Mouse (Mus musculus) heart, embryonic 16.5 days (tissue): ENCODE data around the gene Dydc2. TPM values are rescaled to one million over a fixed set of nuclear protein-coding genes. Genes with fewer than 3 reads are reported as not detected.
A peak's percentile ranks its signal among the peaks of the same experiment; 100 is the strongest.

Source experiments
- ATAC-seq: fragments of 200-750 bp; cut with Nextera tagmentation; replicated peaks from 2 replicates; pipeline ENCODE4 v1.8.0; 2017; ENCODE audit warnings: moderate number of reproducible peaks; ENCODE audit not compliant: insufficient read depth, low FRiP score; ENCODE audit errors: extremely low read depth
- H3K27ac ChIP-seq: fragments of 300-500 bp; sonication (generic); 2 replicates; pipeline ENCODE4 v1.5.1; 2014; ENCODE audit warnings: mild to moderate bottlenecking, low read length, control low read depth, moderate library complexity
- H3K27me3 ChIP-seq: fragments of 300-500 bp; sonication (generic); 2 replicates; pipeline ENCODE4 v1.6.1; 2014; ENCODE audit warnings: low read length, mixed read lengths; ENCODE audit not compliant: control insufficient read depth, insufficient read depth
- H3K36me3 ChIP-seq: fragments of 300-500 bp; sonication (generic); 2 replicates; pipeline ENCODE4 v1.6.1; 2014; ENCODE audit not compliant: control insufficient read depth, insufficient read depth
- H3K4me1 ChIP-seq: fragments of 300-500 bp; sonication (generic); 2 replicates; pipeline ENCODE4 v1.6.1; 2014; ENCODE audit warnings: low read length, mixed read lengths; ENCODE audit not compliant: control insufficient read depth, insufficient read depth
- H3K4me2 ChIP-seq: fragments of 300-500 bp; sonication (generic); 2 replicates; pipeline ENCODE4 v1.6.1; 2014; ENCODE audit warnings: low read depth, mild to moderate bottlenecking, control low read depth, low read length
- H3K4me3 ChIP-seq: fragments of 300-500 bp; sonication (generic); 2 replicates; pipeline ENCODE4 v1.5.1; 2014; ENCODE audit warnings: mild to moderate bottlenecking, control low read depth, low read length
- H3K9ac ChIP-seq: fragments of 300-500 bp; sonication (generic); 2 replicates; pipeline ENCODE4 v1.6.1; 2014; ENCODE audit warnings: low read length, control low read depth
- H3K9me3 ChIP-seq: fragments of 300-500 bp; sonication (generic); replicated peaks from 2 replicates; pipeline ENCODE4 v1.6.1; 2016; ENCODE audit warnings: low read length; ENCODE audit not compliant: control insufficient read depth
- WGBS: fragments of 180-500 bp; shearing (Covaris S2); extraction: QIAGEN DNeasy Blood & Tissue Kit; methylation state at CpG from one replicate; pipeline ENCODE4 v1.1.7; 2014; 5-methylcytosine and 5-hydroxymethylcytosine counted together
- polyA plus RNA-seq: library from polyadenylated mRNA; unstranded; fragments of >200 nt; fragmentation: Nextera tagmentation; extraction: Ambion mirVana; gene quantifications from 2 replicates; pipeline ENCODE4 v1.2.1, GENCODE M21; 2015

The Dydc2 gene
- 0.17 TPM in 1 of 2 replicates, not detected in the other for polyA plus RNA-seq

DNA sequence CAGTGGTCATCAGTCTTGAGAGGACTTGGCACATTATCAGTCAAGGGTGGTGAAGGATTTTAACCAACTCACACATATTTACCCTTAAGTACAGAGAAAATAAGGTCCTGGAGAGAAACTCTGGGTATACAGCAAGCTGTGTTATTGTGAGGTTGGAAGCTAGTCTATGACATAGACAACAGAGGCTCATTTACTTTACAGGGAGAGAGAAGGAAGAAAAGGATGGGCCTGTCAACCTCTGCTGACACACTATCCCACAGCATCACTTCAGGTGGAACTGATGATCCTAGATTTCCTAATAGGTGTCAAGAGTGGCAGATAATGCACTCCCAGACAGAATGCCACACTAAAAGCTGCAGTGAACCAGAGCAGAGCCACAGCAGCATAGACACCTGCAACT lies at the start of gene Dydc2:
Gene Dydc2 (minus strand): TSS at position 101 of the 400 bp plus-strand sequence.
- Histone ChIP-seq H3K9me3 (no peaks in the 10 kb centered on the region), H3K9ac (no peak within 1 kb of the TSS), H3K27ac (no peak within 1 kb of the TSS), H3K4me2 (no peak within 1 kb of the TSS), H3K27me3 (no peaks in the 10 kb centered on the region), H3K4me1 (peaks cover 5% of the 10 kb centered on the region; the same call in 1 of the 2 replicates), H3K36me3 (no peaks in the 10 kb centered on the region), H3K4me3 (no peak within 1 kb of the TSS)
- no peak for ATAC-seq

DNA sequence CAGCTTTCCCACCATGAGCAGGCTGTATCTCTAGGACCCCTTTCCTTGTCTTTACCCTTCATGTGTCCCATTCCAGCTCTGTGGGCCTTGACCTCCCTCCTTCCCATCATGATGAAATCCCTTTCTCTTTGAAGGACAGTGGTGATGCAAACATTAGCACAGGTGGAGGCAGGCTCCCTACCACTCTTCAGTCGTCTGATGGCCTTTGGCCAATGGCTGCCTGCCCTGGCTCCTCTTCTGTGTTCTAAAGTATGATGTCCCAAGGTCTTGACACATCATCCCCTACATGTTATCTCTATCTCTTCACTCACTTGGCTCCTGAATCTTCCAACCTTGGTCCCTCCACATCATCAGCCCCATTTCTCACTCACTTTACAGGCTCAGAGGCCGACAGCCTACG lies 47.3 kb upstream of the Dydc2 start:
- Histone ChIP-seq H3K9ac (no peak overlapping the region), H3K27ac (no peak overlapping the region), H3K4me2 (no peak overlapping the region), H3K27me3 (no peaks in the 10 kb centered on the region), H3K9me3 (no peaks in the 10 kb centered on the region), H3K4me3 (no peak overlapping the region), H3K4me1 (peaks cover 8% of the 10 kb centered on the region), H3K36me3 (no peaks in the 10 kb centered on the region)
- 72% methylated on average over 3 of the region's 3 CpGs for WGBS
- no peak for ATAC-seq

DNA sequence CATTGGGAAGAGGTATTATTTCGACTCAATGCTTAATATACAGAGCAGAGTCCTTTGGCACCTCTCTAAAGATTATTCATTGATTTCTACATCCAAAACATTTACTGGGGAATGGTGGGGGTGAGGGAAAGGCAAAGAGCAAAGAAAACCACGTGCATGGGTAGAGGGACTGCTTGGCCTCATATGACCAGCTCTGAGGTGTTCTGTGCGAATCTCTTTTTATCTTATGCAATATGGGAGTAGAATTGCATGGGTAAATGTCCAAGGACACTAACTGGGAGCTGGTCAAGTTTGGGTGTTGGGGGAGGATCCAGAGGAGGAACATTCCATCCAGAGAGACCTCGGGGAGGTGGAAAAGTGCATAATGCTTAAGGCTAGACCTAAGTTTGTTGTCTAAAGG lies 43.9 kb upstream of the Dydc2 start:
- Histone ChIP-seq H3K9me3 (no peaks in the 10 kb centered on the region), H3K4me2 (no peak overlapping the region), H3K27ac (no peak overlapping the region), H3K4me1 (peaks cover 5% of the 10 kb centered on the region), H3K36me3 (no peaks in the 10 kb centered on the region), H3K27me3 (no peaks in the 10 kb centered on the region), H3K9ac (no peak overlapping the region), H3K4me3 (no peak overlapping the region)
- 67% methylated on average over 4 of the region's 4 CpGs for WGBS
- no peak for ATAC-seq

DNA sequence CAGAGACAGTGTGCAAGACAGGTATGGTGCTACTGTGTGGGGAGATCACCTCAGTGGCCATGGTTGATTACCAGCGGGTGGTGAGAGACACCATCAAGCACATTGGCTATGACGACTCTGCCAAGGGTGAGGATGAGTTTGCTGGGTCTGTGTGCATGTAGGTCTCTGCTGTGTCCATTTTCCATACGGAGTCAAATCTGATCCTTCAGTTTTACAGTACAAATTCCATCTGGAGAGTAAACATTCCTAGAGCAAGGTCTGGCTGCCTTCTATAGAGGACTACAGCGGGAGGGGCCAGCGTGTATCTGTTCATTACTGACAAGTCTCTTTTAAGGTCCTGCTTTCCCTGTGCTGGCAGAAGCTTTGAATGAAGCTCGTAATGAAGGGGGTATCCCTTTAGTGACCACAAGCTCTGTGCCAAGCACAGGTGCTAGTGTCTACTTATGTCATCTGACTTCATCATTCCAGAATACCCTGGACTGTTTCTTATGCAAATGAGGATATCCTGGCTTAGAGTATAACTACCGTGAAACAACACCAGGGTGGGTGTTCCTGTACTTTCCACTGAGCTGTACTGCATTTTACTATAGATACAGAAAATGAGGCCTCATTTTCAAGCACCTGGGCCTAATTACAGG lies 42.1 kb upstream of the Dydc2 start:
- Histone ChIP-seq H3K4me3 (no peak overlapping the region), H3K9me3 (no peaks in the 10 kb centered on the region), H3K36me3 (no peaks in the 10 kb centered on the region), H3K4me2 (no peak overlapping the region), H3K27me3 (no peaks in the 10 kb centered on the region), H3K9ac (no peak overlapping the region), H3K27ac (no peak overlapping the region), H3K4me1 (no peaks in the 10 kb centered on the region)
- ATAC-seq, result no peak
- 78% methylated on average over 7 of the region's 7 CpGs for WGBS

DNA sequence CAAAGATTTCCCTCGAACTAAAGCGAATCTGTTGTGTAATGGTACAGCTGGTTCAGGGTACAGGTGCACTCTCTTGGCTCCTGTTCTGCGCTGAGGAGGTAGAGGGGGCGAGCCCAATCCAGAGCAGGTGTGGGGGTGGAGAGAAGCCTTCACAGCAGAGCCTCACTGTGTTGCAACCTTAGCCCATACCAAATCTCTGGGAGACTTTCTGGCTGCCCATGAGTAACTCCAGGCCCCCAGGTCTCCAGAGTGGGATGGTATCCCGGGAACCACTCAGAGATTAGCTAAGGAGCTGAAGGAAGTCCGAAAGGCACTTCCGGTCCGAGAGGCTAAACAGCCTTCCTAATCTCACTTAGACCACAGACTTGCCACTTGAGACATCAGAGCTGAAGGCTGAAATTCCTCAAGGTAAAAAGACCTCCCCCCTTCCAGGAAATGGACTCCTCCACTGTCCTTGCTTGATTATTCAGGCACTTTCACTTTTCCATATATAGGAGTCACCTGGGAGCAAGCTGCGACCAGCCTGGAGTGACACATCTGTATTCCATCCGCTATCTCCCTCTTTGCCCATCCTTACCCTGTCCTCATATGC lies 35.9 kb upstream of the Dydc2 start, which contains the start of gene Mat1a:
Gene Mat1a (plus strand): TSS at position 183 of the 592 bp plus-strand sequence.
- Histone ChIP-seq H3K9me3 (no peaks in the 10 kb centered on the region), H3K36me3 (no peaks in the 10 kb centered on the region), H3K4me3 (peak within 1 kb of the TSS; percentile 36), H3K27ac (no peak within 1 kb of the TSS), H3K9ac (0 out of 2 replicates have a peak within 1 kb of the TSS, but pooled peaks have one; percentile 24), H3K4me1 (no peaks in the 10 kb centered on the region), H3K27me3 (no peaks in the 10 kb centered on the region), H3K4me2 (peak within 1 kb of the TSS; percentile 56)
- 44% methylated on average over 10 of the region's 10 CpGs for WGBS
- no peak for ATAC-seq

DNA sequence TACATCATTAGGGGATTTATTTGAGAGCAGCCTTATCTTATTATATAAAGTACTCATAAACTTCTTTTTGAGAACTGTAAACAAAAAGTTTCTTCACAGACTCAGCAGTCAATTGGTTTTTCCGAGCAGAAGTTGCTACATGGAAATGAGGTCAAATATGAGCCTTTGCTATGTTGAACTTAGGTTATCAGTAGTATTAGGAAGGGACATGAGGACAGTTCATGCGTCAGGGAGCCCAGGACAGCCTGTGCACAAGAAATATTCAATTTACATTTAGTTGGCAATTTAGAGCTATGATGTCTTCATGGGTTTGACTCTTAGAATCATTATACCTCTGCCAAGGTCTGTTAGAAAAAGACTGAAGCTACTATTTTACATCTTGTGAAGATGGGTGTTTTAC lies 33.3 kb upstream of the Dydc2 start:
- Histone ChIP-seq H3K4me1 (no peaks in the 10 kb centered on the region), H3K4me2 (no peak overlapping the region), H3K4me3 (no peak overlapping the region), H3K27me3 (no peaks in the 10 kb centered on the region), H3K9me3 (no peaks in the 10 kb centered on the region), H3K36me3 (no peaks in the 10 kb centered on the region), H3K27ac (no peak overlapping the region), H3K9ac (no peak overlapping the region)
- no peak for ATAC-seq
- WGBS, result 55% methylated on average over 2 of the region's 2 CpGs

DNA sequence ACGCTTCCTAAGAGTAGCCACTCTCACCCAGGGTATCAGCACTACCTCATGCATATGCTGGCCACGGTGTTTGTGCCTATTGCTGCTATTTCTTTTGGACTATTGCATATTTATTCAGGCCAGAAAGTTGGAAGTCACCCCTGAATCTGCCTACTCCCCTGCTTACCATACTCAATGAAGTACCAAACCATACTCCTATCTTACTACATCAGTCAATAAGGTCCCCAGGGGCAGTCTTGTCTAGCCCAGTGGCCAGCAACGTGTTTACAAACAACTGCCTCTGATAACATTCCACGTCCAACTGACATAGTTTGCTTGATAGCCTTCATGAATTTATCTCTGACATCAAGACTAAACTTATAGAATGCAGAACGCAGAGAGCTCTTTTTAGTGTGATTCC lies 32.2 kb upstream of the Dydc2 start:
- Histone ChIP-seq H3K9me3 (no peaks in the 10 kb centered on the region), H3K4me1 (no peaks in the 10 kb centered on the region), H3K4me2 (no peak overlapping the region), H3K27me3 (no peaks in the 10 kb centered on the region), H3K27ac (no peak overlapping the region), H3K9ac (no peak overlapping the region), H3K4me3 (no peak overlapping the region), H3K36me3 (no peaks in the 10 kb centered on the region)
- no peak for ATAC-seq
- 70% methylated on average over 5 of the region's 5 CpGs for WGBS

DNA sequence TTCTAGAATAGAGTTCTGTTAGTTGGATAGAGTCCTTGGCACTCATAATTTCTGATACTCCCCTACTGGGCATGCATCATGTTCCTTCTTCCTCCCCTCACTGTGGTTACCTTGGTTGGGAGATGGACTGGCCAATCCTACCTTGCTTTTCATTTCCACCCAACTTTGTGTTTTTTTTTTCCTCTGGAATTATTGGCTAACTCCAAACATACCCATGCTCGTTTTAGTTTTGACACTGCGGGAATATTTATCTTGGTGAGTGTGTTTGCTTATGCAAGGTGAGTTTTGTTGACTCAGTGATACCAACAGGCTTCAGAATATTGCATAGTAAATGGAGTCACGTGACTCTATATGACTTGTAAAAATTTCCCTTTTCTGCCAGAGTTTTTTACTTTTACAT lies 31.7 kb upstream of the Dydc2 start:
- Histone ChIP-seq H3K4me3 (no peak overlapping the region), H3K27me3 (no peaks in the 10 kb centered on the region), H3K9me3 (no peaks in the 10 kb centered on the region), H3K4me2 (no peak overlapping the region), H3K9ac (no peak overlapping the region), H3K27ac (no peak overlapping the region), H3K36me3 (no peaks in the 10 kb centered on the region), H3K4me1 (no peaks in the 10 kb centered on the region)
- ATAC-seq, result no peak
- WGBS, result 75% methylated on average over 3 of the region's 3 CpGs

DNA sequence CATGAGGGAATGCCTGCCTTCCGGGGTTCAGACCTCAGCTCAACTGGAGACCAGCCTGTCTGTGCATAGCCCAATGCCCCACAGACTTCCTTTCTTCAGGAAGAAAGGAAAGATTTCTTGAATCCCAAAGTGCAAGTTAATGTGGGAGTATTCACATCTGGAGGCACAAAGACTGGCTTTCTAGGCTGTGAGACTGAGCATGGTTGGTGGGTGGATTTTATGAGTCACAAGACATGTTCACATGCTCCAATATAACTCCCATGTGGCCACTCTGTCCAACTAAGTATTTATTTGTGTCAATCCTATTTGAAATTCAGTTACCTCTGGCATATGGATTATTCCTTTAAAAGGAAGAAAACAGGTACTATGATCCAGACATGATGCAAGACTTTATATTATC lies 29.7 kb upstream of the Dydc2 start:
- Histone ChIP-seq H3K36me3 (no peaks in the 10 kb centered on the region), H3K4me3 (no peak overlapping the region), H3K9me3 (no peaks in the 10 kb centered on the region), H3K4me1 (no peaks in the 10 kb centered on the region), H3K27ac (no peak overlapping the region), H3K27me3 (no peaks in the 10 kb centered on the region), H3K9ac (no peak overlapping the region), H3K4me2 (no peak overlapping the region)
- WGBS, result 93% methylated on average over 1 of the region's 1 CpGs
- no peak for ATAC-seq
